Mouse (Mus musculus): ENCODE measurements around the gene Gm12248. TPM values are rescaled to one million over a fixed set of nuclear protein-coding genes. Genes with fewer than 3 reads are reported as not detected.
A peak's percentile ranks its signal among the peaks of the same experiment; 100 is the strongest.

Gm12248 gene
- total RNA-seq, 2 experiments from 2014 or later: not detected

- DNase-seq (ENCODE audit: low spot score): no peak
- intact Hi-C loops (cut with DNase I): no loop called here
Observed at GRCm38 (mm10) chr11:58046438-58046837, 46.5 kb downstream of the Gm12248 start.

GRCm38 (mm10) chr11:58042861-58043431 lies 50.0 kb downstream of the Gm12248 start:
- intact Hi-C loops (cut with DNase I): no loop called here

GRCm38 (mm10) chr11:58039027-58039426 lies 53.9 kb downstream of the Gm12248 start:
- DNase-seq (ENCODE audit: low spot score): no peak
- intact Hi-C loops (cut with DNase I): no loop called here

More at GRCm38 (mm10) chr11:58042861-58043431, 50.0 kb downstream of the Gm12248 start:
- DNase-seq (ENCODE audit: low spot score): no peak

DNA sequence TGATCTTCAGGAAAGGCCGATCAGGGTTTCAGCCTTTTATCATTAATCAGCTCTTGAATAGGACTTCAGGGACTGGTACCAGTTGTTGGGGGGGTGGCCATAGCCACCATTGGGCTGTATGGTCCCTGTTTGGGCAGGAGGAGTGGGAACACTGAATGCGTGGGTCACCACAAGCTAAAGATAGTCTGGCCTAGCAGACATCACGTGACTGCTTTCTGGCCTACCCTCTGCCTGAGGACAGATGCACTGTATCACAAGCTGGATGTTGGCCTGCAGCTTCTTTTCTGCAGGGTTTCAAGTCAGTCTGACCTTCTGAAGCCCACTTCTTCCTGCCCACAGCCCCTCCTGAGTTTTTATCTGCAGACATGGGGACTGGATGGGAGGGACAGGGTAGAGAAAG lies 59.3 kb downstream of the Gm12248 start:
- intact Hi-C loops (cut with DNase I): no loop called here

DNA sequence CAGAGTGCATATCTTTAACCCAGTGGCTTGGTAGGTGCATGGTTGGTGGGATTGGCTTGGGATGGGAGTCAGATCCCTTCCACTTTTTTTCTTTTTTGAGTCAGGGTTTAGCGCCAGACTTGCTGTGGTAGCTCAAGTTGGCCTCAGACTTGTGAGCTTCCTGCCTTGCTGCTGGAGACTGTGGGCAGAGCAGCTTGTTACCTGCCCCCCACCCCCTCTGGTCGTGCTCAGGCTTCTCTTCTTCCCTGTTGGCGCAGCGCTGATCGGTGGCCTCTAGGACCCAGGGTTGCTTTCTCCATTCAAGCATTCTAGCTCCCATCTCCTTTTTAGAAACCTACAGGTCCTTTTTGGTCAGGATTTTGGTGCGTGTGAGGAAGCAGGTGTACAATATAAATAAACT lies 61.8 kb downstream of the Gm12248 start:
- no peak for DNase-seq (ENCODE audit: low spot score)
- intact Hi-C loops (cut with DNase I): no loop called here

More for the DNA sequence above, 59.3 kb downstream of the Gm12248 start:
- peak; percentile 31 for DNase-seq (ENCODE audit: low spot score)

DNA sequence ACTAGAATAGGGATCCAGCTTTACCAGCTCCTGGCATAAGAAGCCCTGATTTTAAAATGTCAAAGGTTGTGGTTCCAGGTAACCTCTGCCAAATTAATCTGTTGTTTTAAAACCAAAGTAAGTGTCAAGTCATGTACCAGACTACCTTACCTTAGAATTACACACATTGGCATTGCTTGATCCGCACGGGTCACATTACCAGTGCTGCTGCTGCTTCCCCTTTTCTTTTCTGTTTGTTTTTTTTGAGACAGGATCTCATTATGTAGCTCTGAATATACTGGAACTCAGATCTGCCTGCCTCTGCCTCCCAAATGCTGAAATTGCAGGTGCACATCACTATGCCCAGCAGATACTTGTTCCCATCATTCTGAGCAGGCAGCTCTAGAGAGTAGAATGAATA lies 63.1 kb downstream of the Gm12248 start:
- DNase-seq (ENCODE audit: low spot score): no peak
- intact Hi-C loops (cut with DNase I): no loop called here

DNA sequence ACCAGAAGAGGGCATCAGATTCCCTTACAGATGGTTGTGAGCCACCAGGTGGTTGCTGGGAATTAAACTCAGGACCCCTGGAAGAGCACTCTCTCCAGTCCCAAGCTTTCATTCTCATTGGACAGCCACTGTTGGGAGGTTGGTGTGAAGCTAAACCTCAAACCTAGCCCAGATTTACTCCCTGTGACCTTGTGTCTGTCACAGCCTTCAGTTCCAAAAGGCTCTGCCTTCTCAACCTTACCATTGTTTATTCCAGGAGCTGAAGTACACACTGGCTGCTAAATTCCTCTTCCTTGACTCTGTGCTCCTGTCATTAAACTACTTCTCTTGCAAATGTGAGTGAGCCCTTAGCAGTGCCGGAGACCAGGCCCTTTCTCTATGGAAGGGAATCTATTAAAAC lies 64.0 kb downstream of the Gm12248 start:
- intact Hi-C loops (cut with DNase I): no loop called here
- no peak for DNase-seq (ENCODE audit: low spot score)

DNA sequence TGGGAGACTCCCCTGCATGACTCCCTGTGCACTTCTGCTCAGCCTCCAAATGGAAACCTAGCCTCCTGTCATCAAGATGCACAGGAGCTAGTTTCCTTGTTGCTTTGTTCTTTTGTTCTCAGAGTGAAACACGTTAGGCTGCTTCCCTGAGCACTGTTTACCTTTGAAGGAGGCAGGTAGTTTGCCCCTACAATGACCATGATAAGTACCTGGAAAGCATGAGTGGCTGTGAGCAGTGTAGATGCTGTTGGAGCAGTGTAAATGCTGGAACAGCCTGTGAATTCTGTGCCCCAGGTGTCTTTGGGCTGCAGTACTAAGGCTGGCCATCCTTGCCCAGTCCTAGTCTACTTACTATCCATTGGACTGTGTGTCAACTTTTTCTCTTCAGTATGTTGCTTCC lies 66.1 kb downstream of the Gm12248 start:
- intact Hi-C loops (cut with DNase I): no loop called here
- DNase-seq (ENCODE audit: low spot score): no peak

GRCm38 (mm10) chr11:58026337-58026736 lies 66.6 kb downstream of the Gm12248 start:
- intact Hi-C loops (cut with DNase I): no loop called here
- DNase-seq (ENCODE audit: low spot score): no peak

GRCm38 (mm10) chr11:58025881-58026280 lies 67.1 kb downstream of the Gm12248 start:
- no peak for DNase-seq (ENCODE audit: low spot score)
- intact Hi-C loops (cut with DNase I): no loop called here

DNA sequence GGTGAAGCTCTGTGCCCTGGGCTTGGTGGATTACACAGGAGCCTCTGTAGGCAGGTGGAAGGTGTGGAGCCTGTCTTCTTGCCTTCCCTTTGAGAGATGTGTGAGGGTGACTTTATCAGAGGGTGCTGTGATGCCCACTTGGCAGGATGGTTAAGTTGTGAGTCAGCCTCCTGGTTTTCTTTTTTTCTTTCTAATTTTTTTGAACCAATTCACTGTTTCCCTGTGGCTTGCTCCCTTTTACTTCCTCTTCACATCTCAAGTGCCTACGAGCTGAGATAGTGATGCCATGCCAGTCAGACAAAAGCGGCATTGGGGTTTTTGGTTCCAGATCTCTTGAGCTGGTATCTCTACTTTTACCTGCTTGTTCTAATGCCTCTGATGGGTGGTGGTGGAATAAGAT lies 68.3 kb downstream of the Gm12248 start:
- intact Hi-C loops (cut with DNase I): no loop called here

DNA sequence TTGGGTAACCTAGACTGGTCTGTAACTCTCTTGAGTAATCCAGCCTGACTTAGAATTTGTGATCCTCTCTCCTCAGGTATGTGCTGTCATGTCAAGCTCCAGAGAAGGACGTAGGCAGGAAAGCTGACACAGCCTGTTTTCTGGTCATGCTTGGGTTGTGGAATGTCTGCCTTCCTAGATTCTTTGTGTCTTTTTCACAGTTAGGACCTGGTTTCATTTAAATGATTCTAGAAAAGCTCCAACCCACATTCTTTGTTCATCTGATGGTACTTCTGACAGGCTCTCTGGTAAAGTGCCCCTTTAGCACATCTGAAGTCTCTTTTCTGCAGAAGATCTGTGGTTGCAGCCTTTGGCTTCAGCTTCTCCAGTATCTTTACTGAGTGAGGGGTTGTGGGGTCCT lies 68.7 kb downstream of the Gm12248 start:
- no peak for DNase-seq (ENCODE audit: low spot score)
- intact Hi-C loops (cut with DNase I): no loop called here

More for the DNA sequence above, 68.3 kb downstream of the Gm12248 start:
- DNase-seq (ENCODE audit: low spot score): no peak

DNA sequence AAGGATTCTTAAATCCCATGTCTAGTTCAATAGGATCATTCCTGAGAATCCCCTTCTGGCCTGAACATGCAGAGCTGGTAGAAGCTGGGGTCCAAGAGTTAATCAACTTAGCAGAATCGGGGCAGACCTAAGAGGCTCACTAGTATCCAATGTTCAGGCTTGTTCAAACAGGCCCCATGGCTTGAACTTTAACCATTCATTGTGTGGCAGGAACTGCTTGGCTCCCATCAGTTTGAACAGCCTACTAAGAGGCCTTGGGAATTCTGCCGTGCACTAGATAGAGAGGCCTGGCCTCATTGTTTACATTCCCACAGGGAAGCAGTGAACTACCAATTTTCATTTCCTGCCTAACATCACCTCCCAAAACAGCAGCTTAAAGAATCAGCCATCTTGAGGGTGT lies 71.3 kb downstream of the Gm12248 start:
- no peak for DNase-seq (ENCODE audit: low spot score)
- intact Hi-C loops (cut with DNase I): no loop called here

GRCm38 (mm10) chr11:58021095-58021494 lies 71.8 kb downstream of the Gm12248 start:
- DNase-seq (ENCODE audit: low spot score): no peak
- intact Hi-C loops (cut with DNase I): no loop called here

GRCm38 (mm10) chr11:58018701-58019100 lies 74.2 kb downstream of the Gm12248 start:
- no peak for DNase-seq (ENCODE audit: low spot score)
- intact Hi-C loops (cut with DNase I): no loop called here

DNA sequence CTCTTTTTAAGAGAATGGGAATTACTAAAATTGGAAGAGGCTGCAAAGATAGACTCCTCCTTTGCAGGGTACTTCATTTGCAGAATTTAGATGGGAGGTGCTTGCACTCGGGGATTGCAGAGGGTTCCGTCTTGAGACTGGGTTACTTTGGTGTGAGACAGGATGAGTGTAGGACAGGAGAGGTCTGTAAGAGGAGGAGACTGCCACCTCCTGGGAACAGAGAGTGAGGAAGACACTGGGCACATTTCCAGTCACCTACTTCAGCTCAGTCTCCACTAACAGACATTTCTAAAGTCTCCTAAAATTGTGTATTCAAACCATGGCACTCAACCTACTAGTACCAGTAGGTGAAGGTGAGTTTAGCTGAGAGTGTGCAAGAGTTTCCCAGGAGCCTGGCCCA lies 74.6 kb downstream of the Gm12248 start:
- DNase-seq (ENCODE audit: low spot score): no peak
- intact Hi-C loops (cut with DNase I): no loop called here

GRCm38 (mm10) chr11:58017422-58017821 lies 75.5 kb downstream of the Gm12248 start:
- intact Hi-C loops (cut with DNase I): no loop called here
- DNase-seq (ENCODE audit: low spot score): no peak

- intact Hi-C loops (cut with DNase I): no loop called here
- no peak for DNase-seq (ENCODE audit: low spot score)
Observed at GRCm38 (mm10) chr11:58016371-58016770, 76.6 kb downstream of the Gm12248 start.

- intact Hi-C loops (cut with DNase I): no loop called here
- DNase-seq (ENCODE audit: low spot score): no peak
Observed at GRCm38 (mm10) chr11:58015339-58015738, 77.6 kb downstream of the Gm12248 start.

DNA sequence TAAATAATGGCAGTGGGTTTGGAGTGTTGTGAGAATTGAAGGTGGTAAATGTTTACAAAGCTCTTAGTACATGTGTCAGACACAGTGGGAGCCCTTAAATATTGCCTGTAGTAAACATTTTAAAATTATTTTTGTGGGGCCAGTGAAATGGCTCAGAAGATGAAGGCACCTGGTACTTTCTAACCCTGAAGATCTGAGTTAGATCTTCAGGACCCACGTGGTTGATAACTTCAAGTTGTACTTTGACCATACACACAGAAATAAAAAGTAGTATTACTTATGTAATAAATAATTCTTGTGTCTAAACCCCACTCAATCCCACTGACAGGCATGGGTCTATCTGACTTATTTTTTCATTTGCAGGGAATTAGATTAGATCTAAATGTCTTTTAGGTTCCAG lies 78.3 kb downstream of the Gm12248 start:
- intact Hi-C loops (cut with DNase I): no loop called here
- DNase-seq (ENCODE audit: low spot score): no peak
